Mouse (Mus musculus) embryo, embryonic 10.5 days (tissue): ENCODE data around the gene Ccdc190.

Experiments used
- DNase-seq: peaks from one replicate; pipeline ENCODE4 v3.0.0-alpha.2; 2015; ENCODE audit warnings: low spot score

The Ccdc190 gene

DNA sequence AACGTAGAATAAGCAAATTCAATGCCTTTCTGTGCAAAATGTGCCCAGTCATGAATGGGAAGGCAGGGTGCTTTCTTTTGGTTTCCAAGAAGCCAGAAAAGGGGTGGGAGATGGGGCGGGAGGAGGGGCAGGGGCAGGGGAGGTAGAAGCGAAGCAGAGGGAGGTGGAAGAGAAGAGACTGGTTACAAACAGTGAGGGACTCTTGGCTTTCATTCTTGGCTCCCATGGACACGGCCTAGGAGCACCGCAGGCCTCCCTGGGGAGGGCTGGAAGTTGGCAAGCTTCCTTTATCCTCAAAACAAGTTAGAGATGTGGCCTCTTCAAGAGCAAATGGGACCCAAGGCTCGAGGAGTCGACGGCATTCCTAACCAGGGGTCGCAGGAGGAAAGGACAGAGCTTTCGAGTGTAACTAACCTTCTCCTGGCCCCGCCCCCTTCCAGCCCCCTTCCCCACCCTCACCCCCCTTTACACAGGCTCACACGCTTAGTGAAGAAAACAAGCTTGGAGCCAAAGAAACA is at the start of gene Ccdc190:
Gene Ccdc190 (plus strand): TSS at position 195 of the 518 bp plus-strand sequence.
- DNase-seq: no peak

DNA sequence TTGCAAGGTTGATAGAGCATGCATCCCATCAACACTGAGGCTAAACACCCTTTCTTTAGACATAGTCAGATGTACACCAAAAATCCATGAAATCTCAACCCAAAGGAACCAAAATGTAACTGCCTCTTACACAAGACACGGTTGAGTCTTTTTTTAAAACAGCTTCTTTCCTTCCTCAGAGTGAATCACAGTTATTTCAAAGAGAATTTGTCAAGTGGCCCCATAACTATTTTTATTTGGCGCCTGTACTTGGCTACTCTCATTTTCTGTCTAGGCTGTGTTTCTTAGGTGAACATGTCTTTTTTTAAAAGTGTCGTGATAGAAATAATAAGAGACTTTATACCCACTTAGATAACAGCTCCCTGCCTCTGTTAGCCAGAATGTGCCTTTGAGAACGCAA is 49.4 kb upstream of the Ccdc190 start:
- DNase-seq: no peak

DNA sequence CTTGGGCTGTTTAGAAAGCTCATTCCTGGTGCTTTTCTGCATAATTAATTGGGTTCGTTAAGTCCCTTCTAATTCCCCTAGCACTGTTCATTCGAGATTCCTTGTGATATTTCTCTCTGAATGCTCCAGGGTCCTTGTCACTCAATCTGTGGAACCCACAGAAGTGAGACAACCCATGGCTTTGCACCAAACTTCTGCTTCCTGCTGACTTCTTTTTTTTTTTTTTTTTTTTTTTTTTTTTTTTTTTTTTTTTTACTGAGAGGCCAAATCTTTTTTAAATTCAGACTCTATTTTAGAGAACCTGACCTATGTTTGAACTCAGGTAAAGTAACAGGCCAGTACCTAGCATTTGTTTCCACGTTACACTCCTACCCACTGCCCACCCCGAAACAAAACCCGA is 48.3 kb upstream of the Ccdc190 start:
- DNase-seq: no peak

DNA sequence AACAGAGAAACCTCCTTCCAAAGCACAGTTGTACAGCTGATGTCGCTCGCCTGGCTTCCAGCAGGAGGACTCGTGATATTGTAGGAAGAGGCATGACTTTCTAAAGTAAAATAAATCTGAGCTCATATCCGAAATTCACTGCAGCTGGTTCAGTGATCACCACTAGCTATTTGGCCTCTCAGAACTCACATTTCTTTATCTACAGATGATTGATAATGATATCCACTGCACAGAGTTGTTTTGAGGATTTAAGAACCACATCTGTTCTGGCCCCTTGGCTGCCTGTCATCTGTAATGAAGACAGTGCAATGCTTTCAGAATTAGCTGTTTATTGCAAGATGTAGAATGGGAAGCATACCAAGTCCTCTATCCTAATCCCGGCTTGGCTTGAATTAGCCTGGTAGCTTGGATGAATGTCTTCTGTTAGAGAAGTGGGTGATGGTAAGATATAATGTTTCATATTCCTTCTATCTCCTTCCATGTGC is 45.3 kb upstream of the Ccdc190 start:
- DNase-seq: no peak

DNA sequence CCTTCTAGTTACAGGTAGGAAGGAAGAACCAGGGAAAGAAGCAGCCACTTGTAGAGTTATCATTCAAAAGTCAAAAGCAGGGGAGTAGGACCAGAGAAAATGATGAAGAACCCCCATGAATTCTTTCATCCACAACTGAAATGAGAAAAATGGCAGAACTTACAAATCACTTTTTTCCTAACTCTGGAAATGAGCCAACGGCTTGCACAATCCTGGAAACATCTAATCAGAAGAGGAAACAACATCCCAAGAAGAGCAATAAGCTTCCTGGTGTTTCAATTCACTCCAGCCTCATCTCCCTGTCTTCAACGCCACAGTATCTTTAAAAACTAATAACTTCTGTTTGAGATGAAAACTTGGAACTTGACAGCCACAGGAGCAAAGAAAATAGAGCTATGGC is 39.2 kb upstream of the Ccdc190 start:
- DNase-seq: no peak

DNA sequence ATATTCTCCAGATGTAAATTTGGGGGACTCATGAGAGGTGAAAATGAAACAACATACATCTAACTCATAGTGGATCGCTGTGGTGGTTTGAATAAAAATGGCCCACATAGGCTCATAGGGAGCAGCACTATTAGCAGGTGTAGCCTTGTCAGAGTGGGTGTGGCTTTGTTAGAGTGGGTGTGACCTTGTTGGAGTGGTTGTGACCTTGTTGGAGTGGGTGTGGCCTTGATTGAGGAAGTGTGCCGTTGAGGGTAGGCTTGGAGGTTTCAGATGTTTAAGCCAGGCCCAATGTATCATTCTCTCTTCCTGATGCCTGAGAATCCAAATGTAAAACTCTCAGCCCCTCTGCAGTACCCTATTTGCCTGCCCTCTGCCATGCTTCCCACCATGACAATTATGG is 34.5 kb upstream of the Ccdc190 start:
- DNase-seq: no peak

DNA sequence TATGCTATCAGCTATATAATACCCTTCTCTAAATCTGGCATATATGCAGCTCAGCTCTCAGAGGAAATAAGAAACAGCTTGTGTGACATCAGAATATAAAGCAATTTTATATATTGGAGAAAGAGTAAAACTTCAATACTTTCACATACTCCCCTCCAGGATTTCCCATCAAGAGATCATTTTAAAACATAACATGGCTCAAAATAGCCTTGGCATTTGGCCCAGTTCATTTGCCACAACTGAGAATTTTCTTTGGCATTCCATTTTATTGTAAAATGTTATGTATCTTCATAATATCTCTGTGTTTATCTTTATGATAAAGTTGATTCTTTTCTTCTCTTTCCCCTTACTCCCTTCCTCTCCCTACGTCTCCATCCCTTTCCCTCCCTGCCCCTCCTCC is 32.8 kb upstream of the Ccdc190 start:
- no peak for DNase-seq

DNA sequence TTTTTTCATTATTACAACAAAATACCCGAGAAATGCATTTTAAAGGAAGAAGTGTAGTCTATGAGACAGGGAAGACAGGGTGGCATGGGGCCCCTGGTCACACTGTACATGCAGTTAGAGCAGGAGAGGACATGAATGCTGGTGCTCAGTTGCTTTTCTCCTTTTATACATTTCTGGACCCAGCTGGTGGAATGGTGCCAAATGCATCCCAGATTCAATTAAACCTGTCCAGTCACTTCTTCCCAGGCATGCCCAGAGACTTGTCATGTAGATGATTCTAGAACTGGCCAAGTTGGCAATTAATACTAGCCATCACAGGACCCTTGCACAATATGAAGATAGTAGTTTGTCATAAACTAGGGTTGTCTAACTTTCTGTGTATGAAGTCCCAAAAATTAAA is 30.5 kb upstream of the Ccdc190 start:
- DNase-seq: no peak

DNA sequence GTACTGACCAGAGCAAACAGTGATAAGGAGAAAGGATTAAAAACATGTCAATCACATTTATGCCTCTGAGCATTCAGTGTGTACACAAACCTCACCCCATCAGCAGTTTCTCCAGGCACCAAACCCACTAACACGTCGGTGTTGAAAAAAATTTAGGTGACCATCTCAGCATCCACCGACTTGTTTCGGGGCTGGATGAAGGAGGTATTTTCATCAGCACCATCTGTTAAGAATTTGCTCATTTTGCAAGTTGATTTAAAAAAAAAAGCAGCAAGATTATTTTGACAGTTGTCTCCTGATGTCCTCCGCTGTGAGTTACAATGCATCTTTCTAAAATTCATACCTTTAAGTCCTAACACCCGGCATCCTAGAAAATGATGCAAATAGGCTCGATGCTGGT is 29.8 kb upstream of the Ccdc190 start:
- no peak for DNase-seq

DNA sequence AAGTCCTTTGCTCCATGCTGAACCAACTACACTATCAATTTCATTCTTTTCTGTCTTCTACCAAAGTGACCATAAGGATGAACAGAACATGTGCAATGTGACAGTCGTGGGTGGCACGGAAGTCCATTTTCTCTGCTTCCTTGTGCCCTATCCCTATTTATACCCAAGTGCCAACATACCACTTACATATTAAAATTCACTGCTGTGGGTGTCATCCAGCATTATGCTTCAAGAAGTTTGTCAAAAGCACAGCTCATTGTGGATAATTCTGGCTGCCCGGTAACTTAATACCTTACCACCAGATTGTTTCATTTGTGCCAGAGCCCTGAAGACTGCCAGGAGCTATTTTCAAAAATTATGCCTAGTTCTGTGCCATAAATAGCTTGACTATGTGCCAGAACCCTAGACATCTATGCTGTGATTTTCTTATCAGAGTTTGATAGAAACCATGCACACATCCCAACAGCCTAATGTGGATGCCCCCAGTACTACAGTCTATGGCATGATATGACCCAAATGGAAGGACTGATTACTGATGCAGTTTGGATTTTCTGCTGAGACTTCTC is 27.6 kb upstream of the Ccdc190 start:
- DNase-seq: no peak

DNA sequence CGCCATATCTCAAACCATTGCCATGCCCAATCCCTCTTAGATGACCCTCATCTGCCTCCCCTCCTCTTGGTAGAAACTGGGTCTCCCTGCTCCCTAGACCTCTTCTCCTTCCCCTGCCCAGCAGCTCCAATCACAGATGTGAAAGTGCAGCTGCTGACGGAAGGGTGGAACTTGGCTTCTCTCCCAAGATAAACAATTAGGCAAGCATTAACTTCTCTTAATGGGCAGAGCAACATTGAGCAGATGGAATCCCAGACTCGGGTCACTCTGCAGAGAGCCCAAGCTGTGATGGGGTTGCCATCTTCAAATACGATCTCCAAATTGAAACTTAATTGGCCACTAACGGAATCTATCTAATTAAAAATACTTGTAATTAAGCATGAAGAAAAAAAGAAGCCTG is 19.3 kb upstream of the Ccdc190 start:
- DNase-seq: no peak

DNA sequence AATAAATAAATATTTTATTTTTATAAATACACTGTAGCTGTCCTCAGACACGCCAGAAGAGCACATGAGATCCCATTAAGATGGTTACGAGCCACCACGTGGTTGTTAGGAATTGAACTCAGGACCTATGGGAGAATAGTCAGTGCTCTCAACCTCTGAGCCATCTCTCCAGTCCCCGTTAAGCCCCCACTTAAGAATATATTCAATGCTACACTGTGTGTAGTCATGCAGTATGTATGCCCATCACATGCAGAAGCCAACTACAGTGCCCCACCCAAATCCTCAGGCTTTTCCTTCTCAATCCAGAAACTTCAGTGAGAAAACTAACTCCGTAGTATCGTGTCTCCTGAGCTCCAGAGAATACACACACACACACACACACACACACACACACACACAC is 18.8 kb upstream of the Ccdc190 start:
- DNase-seq: no peak

DNA sequence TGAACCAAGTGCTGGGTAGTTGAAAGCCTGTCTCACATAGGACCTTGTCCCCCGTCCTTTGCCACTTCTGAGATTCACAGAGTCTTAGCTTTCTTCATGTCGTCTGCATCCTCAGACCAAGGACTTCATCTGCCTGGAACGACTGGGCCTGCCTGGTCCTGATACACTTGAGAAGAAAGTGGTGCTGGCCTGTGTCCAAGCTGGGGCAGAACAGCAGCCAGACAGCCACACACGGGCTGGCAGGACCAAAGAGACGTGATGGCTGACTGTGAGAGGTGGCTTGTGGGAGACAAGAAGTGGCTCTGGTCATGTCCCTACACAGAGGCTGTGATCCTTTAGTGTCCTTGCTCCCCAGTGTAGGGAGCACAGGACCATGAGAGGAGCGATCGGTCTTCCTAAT is 17.7 kb upstream of the Ccdc190 start:
- DNase-seq: no peak

DNA sequence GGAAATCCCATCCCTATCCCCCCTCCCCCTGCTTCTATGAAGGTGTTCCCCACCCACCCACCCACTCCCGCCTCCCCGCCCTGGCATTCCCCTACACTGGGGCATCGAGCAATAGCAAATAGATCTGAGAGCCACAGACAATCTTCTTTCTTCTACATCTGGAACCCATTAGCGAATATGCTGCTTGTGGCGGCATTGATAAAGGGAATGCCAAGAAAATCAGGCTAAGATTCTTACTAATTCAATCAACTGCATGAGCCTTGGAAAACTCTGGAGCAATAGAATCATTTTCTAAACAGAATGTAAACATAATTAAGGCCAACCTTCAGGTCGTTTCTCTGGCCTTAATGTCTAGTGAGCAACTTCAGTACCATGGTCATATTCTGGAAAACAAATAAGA is 16.9 kb upstream of the Ccdc190 start:
- DNase-seq: no peak

DNA sequence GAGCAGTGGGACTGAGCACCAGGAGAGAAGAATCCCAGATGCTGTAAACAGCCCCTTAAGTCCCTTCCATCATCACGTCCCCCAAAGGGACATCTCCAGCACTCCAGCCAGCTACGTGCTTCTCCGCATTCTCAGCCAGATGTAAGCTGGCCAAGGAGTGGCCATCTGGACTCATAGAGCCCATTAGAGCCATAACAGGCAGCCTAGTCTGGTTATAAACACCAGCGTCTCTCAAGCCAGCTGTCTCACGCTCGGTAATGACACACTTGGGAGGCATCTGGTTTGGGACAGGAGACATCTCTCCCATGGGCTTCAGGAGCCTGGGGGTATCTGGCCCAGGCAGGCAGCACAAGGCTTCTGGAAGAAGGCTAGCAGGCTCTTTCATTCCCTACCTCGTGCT is 11.8 kb upstream of the Ccdc190 start:
- peak; percentile 44 for DNase-seq

DNA sequence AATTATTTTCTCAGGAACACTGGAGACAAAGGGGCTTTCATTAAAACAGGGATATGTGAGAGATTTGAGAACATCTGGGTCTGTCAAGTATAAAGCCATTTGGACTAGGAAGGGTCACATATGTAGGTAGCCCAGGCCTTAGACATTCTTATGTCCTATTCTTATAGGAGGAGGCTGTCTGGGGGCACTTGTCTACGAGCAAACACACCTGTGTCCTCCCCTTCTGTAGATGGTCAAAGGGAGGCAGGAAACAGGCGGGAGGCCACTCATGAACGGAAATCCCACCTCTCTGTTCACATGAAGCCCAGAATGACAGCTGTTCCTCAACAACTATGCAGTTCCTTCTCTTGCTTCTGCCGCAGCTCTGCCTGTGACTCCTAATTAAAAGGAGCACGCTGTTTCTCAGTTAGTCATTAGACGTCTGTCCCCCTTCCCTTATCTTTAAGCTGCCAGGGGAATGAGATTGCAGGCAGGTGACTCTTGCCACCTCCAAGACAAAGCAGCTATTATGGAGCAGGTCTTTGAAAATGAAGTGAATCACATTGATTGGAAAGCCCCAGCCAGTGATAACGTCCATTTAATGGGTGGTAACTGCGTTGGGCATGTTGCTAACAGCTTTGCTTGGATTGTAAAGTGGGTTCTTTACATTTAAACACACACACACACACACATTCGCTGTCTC is 11.2 kb upstream of the Ccdc190 start:
- no peak for DNase-seq

DNA sequence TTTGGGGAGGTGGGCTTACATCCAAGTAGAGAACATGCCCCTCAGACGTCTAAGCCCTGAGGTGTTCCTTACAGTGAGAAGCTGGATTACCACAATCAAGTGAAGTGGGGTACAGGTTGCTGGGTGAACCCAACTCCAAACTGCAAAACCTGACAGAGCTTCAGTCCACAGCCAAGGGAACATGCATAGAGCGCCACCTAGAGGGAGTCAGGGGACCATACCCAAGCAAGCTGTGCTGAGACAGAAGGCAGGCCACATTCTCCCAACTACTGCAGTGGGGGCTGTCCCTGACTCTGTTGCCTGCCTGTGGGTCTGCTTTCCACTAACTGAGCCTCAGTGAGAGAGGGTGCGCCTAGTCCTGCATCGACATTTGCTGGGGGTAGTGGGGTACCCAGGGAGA is 10.4 kb upstream of the Ccdc190 start:
- peak; percentile 78 for DNase-seq

DNA sequence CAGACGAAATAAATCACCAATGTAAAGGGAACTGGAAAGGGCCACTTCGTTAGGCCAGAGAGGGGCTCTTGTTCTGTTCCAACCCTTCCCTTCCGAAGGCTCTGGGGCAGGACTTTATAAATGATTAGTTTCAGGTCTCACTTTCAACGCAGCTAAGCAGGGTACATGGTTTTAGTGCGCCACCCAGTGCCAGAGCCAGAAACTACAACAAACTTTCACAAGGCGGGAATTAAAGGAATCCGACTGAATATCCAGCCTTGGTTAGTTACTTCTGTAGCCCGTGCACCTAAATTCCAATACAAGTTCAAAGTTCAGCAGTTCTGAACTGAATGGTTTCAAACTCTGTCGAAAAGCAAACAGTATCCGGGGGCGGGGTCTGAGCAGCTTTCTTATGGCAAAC is 9.2 kb upstream of the Ccdc190 start:
- DNase-seq: peak; percentile 94

DNA sequence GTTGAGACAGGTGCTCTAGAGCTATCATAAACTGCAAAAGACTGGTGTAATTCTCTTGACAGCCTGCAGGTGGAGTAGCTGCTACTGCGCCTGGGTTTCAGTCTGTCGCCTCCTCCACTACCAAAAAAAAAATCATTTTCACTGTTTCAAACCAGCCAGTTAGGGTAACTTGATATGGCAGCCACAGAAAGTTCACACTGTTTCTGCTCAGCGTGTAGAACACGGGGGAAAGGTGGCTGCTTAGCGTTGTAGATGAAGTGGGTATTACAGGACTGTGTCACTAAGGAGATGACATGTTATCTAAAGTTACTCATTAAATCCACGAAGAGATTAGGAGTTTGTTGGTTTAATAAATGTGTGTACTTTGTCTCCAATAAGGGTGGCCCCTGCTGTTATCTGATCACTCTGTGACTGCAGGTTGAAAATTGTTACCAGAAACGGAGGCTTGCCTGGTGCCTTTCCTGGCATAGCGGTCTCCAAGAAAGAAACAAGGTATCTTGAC is 6.7 kb upstream of the Ccdc190 start:
- peak; percentile 68 for DNase-seq

DNA sequence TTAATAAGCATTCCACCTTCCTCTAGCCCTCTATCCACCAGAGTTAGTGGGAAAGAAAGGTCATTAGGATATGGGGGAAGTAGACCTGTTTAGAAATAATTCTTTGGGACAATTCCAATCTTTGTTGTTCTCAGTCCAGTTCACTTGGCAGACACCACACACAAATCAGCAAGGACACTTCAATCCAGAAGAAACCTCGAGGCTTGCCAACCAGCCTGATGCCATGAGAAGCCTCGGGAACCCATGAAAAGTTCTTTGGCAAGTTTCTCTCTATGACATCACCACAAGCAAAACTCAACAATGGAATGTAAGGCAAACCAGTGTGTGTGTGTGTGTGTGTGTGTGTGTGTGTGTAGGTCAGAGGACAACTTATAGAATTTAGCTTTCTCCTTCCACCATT is 3.9 kb upstream of the Ccdc190 start:
- DNase-seq: no peak

DNA sequence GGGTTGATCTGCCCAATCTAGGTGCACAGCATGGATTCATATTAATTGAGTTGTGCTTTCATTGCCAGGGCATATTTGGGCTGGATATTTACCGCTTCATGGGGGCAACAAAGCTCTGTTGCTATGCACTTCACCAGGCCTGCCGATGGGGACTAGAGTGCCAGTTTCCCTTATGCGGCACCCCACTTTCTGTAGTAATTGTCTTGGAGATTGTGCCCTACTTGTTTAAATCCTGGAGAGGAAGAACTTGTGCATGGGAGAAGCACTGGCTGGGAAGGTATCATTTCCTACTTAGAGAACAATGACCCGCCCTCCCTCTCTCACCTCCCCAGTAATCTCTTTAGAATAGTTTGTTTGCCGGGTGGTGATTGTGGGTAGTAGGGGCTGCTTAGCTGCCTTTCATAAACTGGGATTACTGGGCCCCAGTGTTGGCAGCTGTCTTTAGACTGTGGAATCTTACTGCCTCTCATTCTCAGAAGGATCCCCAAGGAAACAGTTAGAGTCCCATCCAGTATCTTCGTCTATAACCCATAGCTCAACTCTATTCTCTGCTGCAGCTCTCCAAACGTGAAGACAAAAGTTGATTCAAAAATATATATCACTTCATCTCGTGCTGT is 587 bp upstream of the Ccdc190 start:
- no peak for DNase-seq

DNA sequence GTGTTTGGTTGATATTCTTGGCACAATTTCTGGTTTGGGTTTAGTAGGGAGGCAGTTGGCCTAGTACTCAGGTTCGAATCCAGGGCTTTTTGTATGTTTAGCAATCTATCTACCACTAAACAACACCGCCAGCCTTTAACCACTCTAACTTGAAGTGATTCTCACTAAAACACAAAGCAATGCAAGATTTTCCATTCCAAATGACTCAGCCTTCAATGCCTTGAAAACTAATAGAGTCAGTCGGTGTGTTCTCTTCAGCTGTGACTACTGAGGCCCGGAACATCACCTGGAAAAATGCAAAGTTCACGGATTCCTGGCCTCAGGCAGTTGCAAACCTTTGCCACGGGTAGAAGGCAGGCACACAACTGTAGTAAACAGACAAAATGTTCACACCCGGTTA is 3.2 kb downstream of the Ccdc190 start:
- DNase-seq: no peak

DNA sequence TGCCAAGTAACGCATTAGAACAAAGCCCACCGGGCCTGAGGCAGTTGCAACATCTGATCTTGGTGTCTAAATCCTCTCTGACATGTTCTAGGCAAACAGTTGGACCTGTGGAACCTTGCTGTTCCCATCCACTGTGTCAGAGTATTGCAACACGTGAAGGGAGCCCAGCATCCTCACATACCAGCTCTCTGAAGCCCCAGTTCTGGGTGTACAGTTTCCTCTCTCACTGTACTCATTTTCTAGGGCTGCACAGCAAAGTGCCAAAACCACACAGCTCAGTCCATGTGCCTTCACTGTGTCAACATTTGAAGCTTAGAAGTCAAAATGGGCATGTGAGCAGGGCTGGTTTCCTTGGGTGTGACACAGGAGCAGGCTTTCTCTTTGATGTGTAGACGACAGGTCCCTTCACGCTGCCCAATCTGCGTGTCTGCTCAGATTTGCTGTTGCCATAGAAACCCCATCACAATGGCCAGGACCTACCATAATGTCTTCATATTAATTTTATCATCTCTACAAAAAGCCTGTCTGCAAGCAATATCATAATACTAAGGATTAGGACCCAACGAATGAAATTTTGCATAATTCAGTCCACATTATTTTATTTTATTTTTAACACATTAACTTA is 3.8 kb downstream of the Ccdc190 start:
- DNase-seq: no peak
